Mouse (Mus musculus): ENCODE data around the gene Zdhhc21. TPM values are rescaled to one million over a fixed set of nuclear protein-coding genes. Genes with fewer than 3 reads are reported as not detected.

Zdhhc21 gene
- polyA plus RNA-seq, 1 experiment from 2014 or later: 16.8 TPM

GRCm38 (mm10) chr4:82880243-82880642, 20.5 kb upstream of the Zdhhc21 start:
- Histone ChIP-seq H3K4me1 (0 out of 2 replicates have a peak, but pooled peaks cover 7% of the 10 kb centered on the region), H3K4me2 (no peak overlapping the region), H3K4me3 (replicated peaks) (no peak overlapping the region), H3K27me3 (replicated peaks) (no peaks in the 10 kb centered on the region), H3K36me3 (no peaks in the 10 kb centered on the region), H3K9me3 (replicated peaks) (no peaks in the 10 kb centered on the region), H3K27ac (replicated peaks) (no peak overlapping the region), H3K9ac (replicated peaks) (no peak overlapping the region)
- ATAC-seq (ENCODE audit: low FRiP score): no peak
- WGBS: 85% methylated on average over 2 of the region's 2 CpGs

GRCm38 (mm10) chr4:82879152-82879551, 19.4 kb upstream of the Zdhhc21 start:
- no peaks in the 10 kb centered on the region for H3K9me3 ChIP-seq (replicated peaks)
- no peaks in the 10 kb centered on the region for H3K4me1 ChIP-seq
- no peak for ATAC-seq (ENCODE audit: low FRiP score)
- WGBS: 85% methylated on average over 6 of the region's 6 CpGs
- no peaks in the 10 kb centered on the region for H3K27me3 ChIP-seq (replicated peaks)
- H3K4me3 ChIP-seq (replicated peaks): no peak overlapping the region
- H3K27ac ChIP-seq (replicated peaks): no peak overlapping the region
- H3K36me3 ChIP-seq: no peaks in the 10 kb centered on the region
- no peak overlapping the region for H3K4me2 ChIP-seq
- H3K9ac ChIP-seq (replicated peaks): no peak overlapping the region

- H3K36me3 ChIP-seq: no peaks in the 10 kb centered on the region
- no peak for ATAC-seq (ENCODE audit: low FRiP score)
Measured at GRCm38 (mm10) chr4:82876656-82877055, 16.9 kb upstream of the Zdhhc21 start.

GRCm38 (mm10) chr4:82875532-82875931, 15.8 kb upstream of the Zdhhc21 start:
- H3K4me1 ChIP-seq: no peaks in the 10 kb centered on the region
- 78% methylated on average over 4 of the region's 4 CpGs for WGBS
- no peak for ATAC-seq (ENCODE audit: low FRiP score)
- no peak overlapping the region for H3K4me3 ChIP-seq (replicated peaks)
- H3K27me3 ChIP-seq (replicated peaks): no peaks in the 10 kb centered on the region
- no peak overlapping the region for H3K9ac ChIP-seq (replicated peaks)
- H3K36me3 ChIP-seq: no peaks in the 10 kb centered on the region
- H3K4me2 ChIP-seq: no peak overlapping the region
- H3K9me3 ChIP-seq (replicated peaks): no peaks in the 10 kb centered on the region
- no peak overlapping the region for H3K27ac ChIP-seq (replicated peaks)

More at GRCm38 (mm10) chr4:82876656-82877055, 16.9 kb upstream of the Zdhhc21 start:
- Histone ChIP-seq H3K4me3 (replicated peaks) (no peak overlapping the region), H3K9me3 (replicated peaks) (no peaks in the 10 kb centered on the region), H3K9ac (replicated peaks) (no peak overlapping the region), H3K27me3 (replicated peaks) (no peaks in the 10 kb centered on the region), H3K27ac (replicated peaks) (no peak overlapping the region), H3K4me2 (no peak overlapping the region), H3K4me1 (no peaks in the 10 kb centered on the region)
- WGBS: 82% methylated on average over 2 of the region's 2 CpGs

DNA sequence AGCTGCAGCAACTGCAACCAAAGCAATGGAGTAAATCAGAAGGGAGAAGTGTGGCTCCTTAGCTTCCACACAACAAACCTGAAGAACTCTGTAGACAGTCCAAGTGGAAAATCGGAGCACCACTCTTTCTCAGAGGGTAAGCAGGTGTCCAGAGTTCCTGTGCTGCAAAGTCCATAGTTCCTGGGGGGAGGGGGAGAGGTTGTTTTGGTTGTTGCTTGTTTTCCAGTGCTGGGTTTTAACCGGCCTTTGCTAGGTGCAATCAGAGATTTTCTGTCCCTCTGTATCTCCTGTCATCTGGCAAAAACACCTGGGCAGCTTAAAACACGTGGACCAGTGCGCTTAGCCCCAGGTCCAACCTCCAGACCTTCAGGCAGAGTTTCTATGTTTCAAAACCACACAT, 15.0 kb upstream of the Zdhhc21 start:
- 72% methylated on average over 4 of the region's 4 CpGs for WGBS
- ATAC-seq (ENCODE audit: low FRiP score): no peak
- Histone ChIP-seq H3K27me3 (replicated peaks) (no peaks in the 10 kb centered on the region), H3K27ac (replicated peaks) (no peak overlapping the region), H3K4me2 (no peak overlapping the region), H3K9ac (replicated peaks) (no peak overlapping the region), H3K36me3 (no peaks in the 10 kb centered on the region), H3K9me3 (replicated peaks) (no peaks in the 10 kb centered on the region), H3K4me1 (no peaks in the 10 kb centered on the region), H3K4me3 (replicated peaks) (no peak overlapping the region)

DNA sequence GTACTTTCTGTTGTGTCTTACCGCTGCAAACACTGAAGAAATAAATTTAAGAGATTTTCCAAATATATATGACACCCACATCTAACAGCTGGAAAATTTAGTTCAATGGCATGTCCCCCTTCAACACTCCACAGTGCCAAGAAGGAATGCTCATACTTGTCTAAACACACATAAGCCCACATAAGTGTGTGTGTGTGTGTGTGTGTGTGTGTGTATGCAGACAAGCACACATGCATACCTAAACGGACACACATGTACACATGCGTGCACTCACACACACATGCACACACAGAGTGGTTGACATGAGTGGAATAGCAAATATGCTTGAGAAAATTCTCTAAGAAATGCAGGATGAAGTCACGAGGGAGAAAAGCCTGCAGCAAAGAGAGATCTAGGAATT, 12.8 kb upstream of the Zdhhc21 start:
- H3K27me3 ChIP-seq (replicated peaks): no peaks in the 10 kb centered on the region
- no peak overlapping the region for H3K9ac ChIP-seq (replicated peaks)
- H3K27ac ChIP-seq (replicated peaks): no peak overlapping the region
- no peaks in the 10 kb centered on the region for H3K36me3 ChIP-seq
- no peaks in the 10 kb centered on the region for H3K4me1 ChIP-seq
- no peaks in the 10 kb centered on the region for H3K9me3 ChIP-seq (replicated peaks)
- H3K4me3 ChIP-seq (replicated peaks): no peak overlapping the region
- WGBS: 84% methylated on average over 4 of the region's 4 CpGs
- no peak overlapping the region for H3K4me2 ChIP-seq
- ATAC-seq (ENCODE audit: low FRiP score): no peak

- no peak overlapping the region for H3K4me3 ChIP-seq (replicated peaks)
- H3K4me2 ChIP-seq: no peak overlapping the region
- 36% methylated on average over 6 of the region's 6 CpGs for WGBS
- H3K9me3 ChIP-seq (replicated peaks): no peaks in the 10 kb centered on the region
- H3K9ac ChIP-seq (replicated peaks): no peak overlapping the region
- no peaks in the 10 kb centered on the region for H3K36me3 ChIP-seq
- H3K27me3 ChIP-seq (replicated peaks): no peaks in the 10 kb centered on the region
- no peaks in the 10 kb centered on the region for H3K4me1 ChIP-seq
- H3K27ac ChIP-seq (replicated peaks): no peak overlapping the region
- no peak for ATAC-seq (ENCODE audit: low FRiP score)
Measured at GRCm38 (mm10) chr4:82872121-82872520, 12.4 kb upstream of the Zdhhc21 start.

- Histone ChIP-seq H3K4me2 (no peak overlapping the region), H3K9ac (replicated peaks) (no peak overlapping the region), H3K9me3 (replicated peaks) (no peaks in the 10 kb centered on the region), H3K27me3 (replicated peaks) (no peaks in the 10 kb centered on the region), H3K4me3 (replicated peaks) (no peak overlapping the region), H3K27ac (replicated peaks) (no peak overlapping the region), H3K36me3 (no peaks in the 10 kb centered on the region), H3K4me1 (no peaks in the 10 kb centered on the region)
- no peak for ATAC-seq (ENCODE audit: low FRiP score)
- 84% methylated on average over 6 of the region's 6 CpGs for WGBS
Measured at GRCm38 (mm10) chr4:82870931-82871330, 11.2 kb upstream of the Zdhhc21 start.

DNA sequence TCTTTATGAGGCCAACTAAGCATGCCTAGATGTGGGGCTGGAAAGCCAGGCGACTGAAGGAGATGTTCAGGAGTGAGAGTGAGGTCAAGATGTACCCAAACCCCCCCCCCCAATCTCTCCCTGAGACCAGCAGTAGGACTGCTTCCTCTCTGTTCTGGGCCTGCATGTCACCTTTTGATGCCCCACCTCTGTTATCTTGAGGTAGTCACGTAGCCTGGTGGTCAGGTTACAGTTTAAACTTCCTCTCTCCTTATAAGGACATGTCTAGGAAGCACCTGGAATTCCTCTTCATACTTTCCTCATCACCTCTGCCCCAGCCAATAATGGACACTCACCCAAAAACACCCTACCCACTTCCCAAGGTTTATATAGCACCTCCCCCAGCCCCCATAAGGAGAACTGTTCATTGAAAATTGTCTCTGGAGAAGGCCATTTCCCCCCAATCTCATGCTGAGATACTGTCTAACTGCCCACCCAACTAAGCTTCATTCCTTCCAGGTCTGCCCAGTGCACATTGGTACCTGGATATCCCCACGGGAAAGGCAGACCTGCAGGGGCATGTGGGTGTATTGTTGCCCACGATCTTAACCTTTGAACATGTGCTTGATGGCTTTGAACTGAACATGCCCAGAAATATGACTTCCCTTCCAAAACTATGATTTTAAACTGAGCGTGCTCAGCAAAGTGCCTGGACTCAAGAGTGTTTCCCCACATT, 8.1 kb upstream of the Zdhhc21 start:
- Histone ChIP-seq H3K4me3 (replicated peaks) (no peak overlapping the region), H3K27ac (replicated peaks) (no peak overlapping the region), H3K9ac (replicated peaks) (no peak overlapping the region), H3K27me3 (replicated peaks) (no peaks in the 10 kb centered on the region), H3K9me3 (replicated peaks) (no peaks in the 10 kb centered on the region), H3K36me3 (no peaks in the 10 kb centered on the region), H3K4me1 (no peaks in the 10 kb centered on the region), H3K4me2 (no peak overlapping the region)
- WGBS: 88% methylated on average over 5 of the region's 5 CpGs
- ATAC-seq (ENCODE audit: low FRiP score): no peak

DNA sequence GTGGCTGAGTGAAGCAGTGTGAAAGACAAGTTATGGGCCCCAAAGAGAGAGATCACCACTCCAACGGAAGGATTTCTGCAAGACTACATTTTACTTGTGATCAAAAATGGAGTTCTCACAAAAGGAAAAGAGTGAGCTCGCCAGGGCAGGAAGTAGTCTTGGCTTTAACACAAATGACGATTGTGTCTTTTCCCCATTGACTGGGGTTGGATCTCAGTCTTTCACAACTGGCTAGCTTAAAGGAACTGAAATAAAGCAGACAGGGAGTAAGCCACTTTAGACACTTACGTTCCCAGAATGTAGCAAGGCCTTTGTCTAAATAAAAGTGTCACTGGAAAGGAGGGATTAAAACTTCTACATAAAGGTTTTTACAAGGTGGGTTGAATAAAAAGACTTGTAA, 7.4 kb upstream of the Zdhhc21 start:
- Histone ChIP-seq H3K4me2 (no peak overlapping the region), H3K27me3 (replicated peaks) (no peaks in the 10 kb centered on the region), H3K4me3 (replicated peaks) (no peak overlapping the region), H3K9ac (replicated peaks) (no peak overlapping the region), H3K9me3 (replicated peaks) (no peaks in the 10 kb centered on the region), H3K27ac (replicated peaks) (no peak overlapping the region), H3K4me1 (no peaks in the 10 kb centered on the region), H3K36me3 (no peaks in the 10 kb centered on the region)
- ATAC-seq (ENCODE audit: low FRiP score): no peak
- 70% methylated on average over 4 of the region's 4 CpGs for WGBS

DNA sequence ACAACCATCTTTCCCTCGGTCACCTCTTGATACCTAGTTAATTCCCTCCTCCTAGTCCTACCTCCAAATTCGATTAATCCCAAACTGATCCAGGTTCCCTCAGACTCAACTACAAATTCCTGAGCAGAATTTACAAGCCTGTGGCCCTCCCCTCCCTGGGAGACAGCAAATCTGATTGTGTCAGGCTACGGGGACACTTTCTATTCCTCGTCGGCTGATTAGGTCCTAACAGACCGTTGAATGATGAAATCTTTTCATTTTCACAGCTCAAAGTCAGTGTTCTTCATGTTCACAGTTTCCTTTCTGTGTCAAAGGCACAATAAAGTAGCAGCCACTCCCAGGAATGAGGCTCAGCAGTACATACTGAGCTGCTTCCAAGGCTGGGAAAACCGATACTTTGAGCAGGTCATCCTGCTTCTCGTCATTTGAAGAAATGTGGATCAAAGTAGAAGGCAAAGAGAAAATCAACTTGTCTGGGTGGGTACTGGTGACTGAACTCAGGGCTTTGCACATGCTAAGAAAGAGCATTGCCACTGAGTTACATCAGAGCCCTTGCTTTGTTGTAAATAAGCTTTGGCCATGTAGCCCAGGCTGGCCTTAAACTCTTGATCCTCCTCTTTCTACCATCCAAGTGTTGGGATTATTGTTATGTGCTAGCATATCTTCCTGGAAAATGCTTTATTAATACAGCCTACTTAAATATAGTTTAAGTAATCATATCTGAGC, 5.4 kb upstream of the Zdhhc21 start:
- H3K4me1 ChIP-seq: no peaks in the 10 kb centered on the region; the same call in 1 of the 2 replicates
- H3K4me2 ChIP-seq: no peak overlapping the region
- H3K36me3 ChIP-seq: no peaks in the 10 kb centered on the region
- no peaks in the 10 kb centered on the region for H3K27me3 ChIP-seq (replicated peaks)
- H3K27ac ChIP-seq (replicated peaks): no peak overlapping the region
- 83% methylated on average over 8 of the region's 8 CpGs for WGBS
- H3K9me3 ChIP-seq (replicated peaks): no peaks in the 10 kb centered on the region
- no peak overlapping the region for H3K9ac ChIP-seq (replicated peaks)
- ATAC-seq (ENCODE audit: low FRiP score): no peak
- H3K4me3 ChIP-seq (replicated peaks): no peak overlapping the region

DNA sequence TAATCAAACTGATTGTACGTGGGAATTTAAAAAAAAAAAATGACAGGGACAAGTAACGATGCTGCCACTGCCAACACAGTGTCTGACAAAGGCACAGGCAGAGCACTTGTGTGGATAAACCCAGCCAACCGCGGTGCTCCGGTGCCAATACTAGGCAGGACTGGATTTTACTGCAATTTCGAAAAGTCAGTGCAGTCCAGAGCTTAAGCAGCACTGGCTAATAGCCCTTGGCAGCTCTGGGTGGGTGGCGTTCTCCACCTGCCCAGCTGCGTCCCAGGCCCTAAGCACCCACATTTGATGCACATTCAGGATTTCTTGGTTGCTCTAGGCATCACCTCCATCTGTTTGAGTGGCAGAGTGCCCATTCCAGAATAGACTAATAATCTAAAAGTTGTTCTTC, 3.6 kb upstream of the Zdhhc21 start:
- Histone ChIP-seq H3K36me3 (no peaks in the 10 kb centered on the region), H3K9ac (replicated peaks) (no peak overlapping the region), H3K9me3 (replicated peaks) (no peaks in the 10 kb centered on the region), H3K27ac (replicated peaks) (no peak overlapping the region), H3K4me2 (no peak overlapping the region), H3K27me3 (replicated peaks) (no peaks in the 10 kb centered on the region), H3K4me1 (peaks cover 11% of the 10 kb centered on the region; the same call in 1 of the 2 replicates), H3K4me3 (replicated peaks) (no peak overlapping the region)
- no peak for ATAC-seq (ENCODE audit: low FRiP score)
- WGBS: 61% methylated on average over 8 of the region's 8 CpGs

Data from neural tube, embryonic 15.5 days (tissue).